Mouse (Mus musculus): ENCODE results near the gene Adh5. TPM values are rescaled to one million over a fixed set of nuclear protein-coding genes. Genes with fewer than 3 reads are reported as not detected.
A peak's percentile ranks its signal among the peaks of the same experiment; 100 is the strongest.

Adh5 gene
- polyA plus RNA-seq, 1 experiment from 2014 or later, result 217 TPM

GRCm38 (mm10) chr3:138430360-138430976, 12.4 kb upstream of the Adh5 start:
- no peak overlapping the region for H3K4me2 ChIP-seq (replicated peaks)
- H3K9me3 ChIP-seq (replicated peaks), result no peaks in the 10 kb centered on the region
- no peaks in the 10 kb centered on the region for H3K4me1 ChIP-seq
- no peak overlapping the region for H3K9ac ChIP-seq
- WGBS, result 82% methylated on average over 6 of the region's 6 CpGs
- no peaks in the 10 kb centered on the region for H3K27me3 ChIP-seq
- no peaks in the 10 kb centered on the region for H3K36me3 ChIP-seq
- ATAC-seq (ENCODE audit: low FRiP score), result no peak
- no peak overlapping the region for H3K27ac ChIP-seq
- H3K4me3 ChIP-seq, result no peak overlapping the region

DNA sequence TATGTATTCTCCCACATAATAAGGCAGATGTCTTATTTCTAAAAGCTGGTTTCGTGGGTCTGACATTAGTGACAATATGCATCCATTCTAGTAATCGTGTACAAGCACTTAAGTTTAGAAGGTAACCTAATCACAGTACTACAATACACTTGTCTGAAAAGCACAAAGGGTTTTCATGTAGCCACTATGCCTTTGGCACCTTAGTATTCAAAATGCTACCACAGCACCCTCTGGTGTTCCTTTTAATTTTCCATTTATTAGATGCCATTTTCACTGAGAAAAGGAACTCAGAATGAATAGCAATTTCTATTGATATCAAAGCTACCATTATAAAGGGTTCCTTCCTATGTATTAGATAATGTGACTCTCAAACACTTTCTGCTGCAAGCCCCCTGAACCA, 11.1 kb upstream of the Adh5 start:
- Histone ChIP-seq H3K4me3 (no peak overlapping the region), H3K27me3 (no peaks in the 10 kb centered on the region), H3K36me3 (no peaks in the 10 kb centered on the region), H3K4me2 (replicated peaks) (no peak overlapping the region), H3K27ac (no peak overlapping the region), H3K4me1 (no peaks in the 10 kb centered on the region), H3K9ac (no peak overlapping the region), H3K9me3 (replicated peaks) (no peaks in the 10 kb centered on the region)
- no peak for ATAC-seq (ENCODE audit: low FRiP score)
- 82% methylated on average over 2 of the region's 2 CpGs for WGBS

GRCm38 (mm10) chr3:138438716-138439115, 4.2 kb upstream of the Adh5 start:
- Histone ChIP-seq H3K4me1 (peaks cover 4% of the 10 kb centered on the region; the same call in 1 of the 2 replicates), H3K27me3 (no peaks in the 10 kb centered on the region), H3K9me3 (replicated peaks) (no peaks in the 10 kb centered on the region), H3K4me2 (replicated peaks) (no peak overlapping the region), H3K36me3 (no peaks in the 10 kb centered on the region), H3K4me3 (no peak overlapping the region), H3K27ac (no peak overlapping the region), H3K9ac (no peak overlapping the region)
- no peak for ATAC-seq (ENCODE audit: low FRiP score)
- whole genome bisulfite sequencing, result 86% methylated on average over 3 of the region's 3 CpGs

GRCm38 (mm10) chr3:138442203-138442602, 690 bp upstream of the Adh5 start:
- Histone ChIP-seq H3K9ac (peak overlapping the region; percentile 57), H3K4me2 (replicated peaks) (peak overlapping the region; percentile 70), H3K4me3 (peak overlapping the region; percentile 85), H3K27me3 (no peaks in the 10 kb centered on the region), H3K4me1 (peaks cover 9% of the 10 kb centered on the region), H3K9me3 (replicated peaks) (no peaks in the 10 kb centered on the region), H3K27ac (peak overlapping the region; percentile 45), H3K36me3 (peaks cover 18% of the 10 kb centered on the region; the same call in 1 of the 2 replicates)
- 2% methylated on average over 9 of the region's 9 CpGs for WGBS
- ATAC-seq (ENCODE audit: low FRiP score), result peak; percentile 13

GRCm38 (mm10) chr3:138443465-138443771, 525 bp downstream of the Adh5 start:
- H3K4me1 ChIP-seq, result peaks cover 9% of the 10 kb centered on the region
- H3K4me2 ChIP-seq (replicated peaks), result peak overlapping the region; percentile 70
- H3K36me3 ChIP-seq, result peaks cover 29% of the 10 kb centered on the region
- H3K27ac ChIP-seq, result peak overlapping the region; percentile 88; the same call in 1 of the 2 replicates
- H3K27me3 ChIP-seq, result no peaks in the 10 kb centered on the region
- H3K4me3 ChIP-seq, result peak overlapping the region; percentile 85
- WGBS, result 8% methylated on average over 9 of the region's 9 CpGs
- peak; percentile 4 for ATAC-seq (ENCODE audit: low FRiP score)
- H3K9me3 ChIP-seq (replicated peaks), result no peaks in the 10 kb centered on the region
- peak overlapping the region; percentile 87 for H3K9ac ChIP-seq

GRCm38 (mm10) chr3:138448077-138448860, 5.4 kb downstream of the Adh5 start:
- Histone ChIP-seq H3K9ac (no peak overlapping the region), H3K36me3 (peaks cover 74% of the 10 kb centered on the region), H3K9me3 (replicated peaks) (no peaks in the 10 kb centered on the region), H3K27ac (no peak overlapping the region), H3K27me3 (no peaks in the 10 kb centered on the region), H3K4me3 (no peak overlapping the region), H3K4me1 (peaks cover 6% of the 10 kb centered on the region), H3K4me2 (replicated peaks) (no peak overlapping the region)
- no peak for ATAC-seq (ENCODE audit: low FRiP score)
- 78% methylated on average over 12 of the region's 12 CpGs for WGBS

DNA sequence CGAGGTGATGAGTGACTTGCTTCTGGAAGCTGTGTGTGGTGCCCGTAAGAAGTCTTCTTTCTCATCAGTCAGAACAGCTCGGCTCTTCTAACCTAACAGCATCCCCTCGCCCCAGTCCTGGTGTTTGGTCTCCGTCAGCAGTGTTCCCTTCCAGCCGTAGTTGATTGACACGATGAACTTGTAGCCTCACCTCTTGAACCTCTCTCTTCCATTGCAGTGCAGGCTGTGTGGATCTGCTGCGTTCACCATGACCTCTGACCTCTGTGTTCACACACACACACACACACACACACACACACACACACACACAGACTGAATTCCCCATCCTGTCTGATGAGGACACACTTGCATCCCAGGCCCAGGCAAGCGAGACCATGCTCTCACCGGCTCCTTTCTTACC, 9.3 kb downstream of the Adh5 start:
- Histone ChIP-seq H3K4me3 (no peak overlapping the region), H3K9me3 (replicated peaks) (no peaks in the 10 kb centered on the region), H3K27ac (no peak overlapping the region), H3K4me1 (no peaks in the 10 kb centered on the region), H3K27me3 (no peaks in the 10 kb centered on the region), H3K4me2 (replicated peaks) (no peak overlapping the region), H3K9ac (no peak overlapping the region), H3K36me3 (peaks cover 90% of the 10 kb centered on the region)
- 82% methylated on average over 10 of the region's 10 CpGs for WGBS
- ATAC-seq (ENCODE audit: low FRiP score), result peak; percentile 45; the same call in 1 of the 2 replicates

DNA sequence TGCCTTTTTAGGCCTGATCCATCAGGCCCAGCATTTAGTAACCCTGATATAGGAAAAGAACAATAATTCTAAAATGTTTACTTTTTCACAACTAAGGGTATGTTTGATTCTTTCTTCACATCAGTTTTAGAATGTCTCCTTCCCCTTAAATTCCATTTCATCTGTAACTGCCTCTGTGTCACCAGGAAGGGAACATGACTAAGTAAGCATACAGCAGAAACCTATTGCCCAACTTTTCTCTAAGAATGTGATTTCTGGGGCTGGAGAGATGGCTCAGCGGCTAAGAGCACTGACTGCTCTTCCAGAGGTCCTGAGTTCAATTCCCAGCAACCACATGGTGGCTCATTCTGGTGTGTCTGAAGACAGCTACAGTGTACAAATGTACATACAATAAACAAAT, 11.3 kb downstream of the Adh5 start:
- Histone ChIP-seq H3K36me3 (peaks cover 92% of the 10 kb centered on the region), H3K4me2 (replicated peaks) (no peak overlapping the region), H3K27me3 (no peaks in the 10 kb centered on the region), H3K9me3 (replicated peaks) (no peaks in the 10 kb centered on the region), H3K27ac (no peak overlapping the region), H3K4me1 (no peaks in the 10 kb centered on the region), H3K9ac (no peak overlapping the region), H3K4me3 (no peak overlapping the region)
- ATAC-seq (ENCODE audit: low FRiP score), result no peak
- 100% methylated on average over 1 of the region's 1 CpGs for WGBS

- Histone ChIP-seq H3K9ac (no peak overlapping the region), H3K27ac (no peak overlapping the region), H3K27me3 (no peaks in the 10 kb centered on the region), H3K4me1 (no peaks in the 10 kb centered on the region), H3K4me3 (no peak overlapping the region), H3K9me3 (replicated peaks) (no peaks in the 10 kb centered on the region), H3K36me3 (peaks cover 90% of the 10 kb centered on the region), H3K4me2 (replicated peaks) (no peak overlapping the region)
- WGBS, result 94% methylated on average over 13 of the region's 13 CpGs
- no peak for ATAC-seq (ENCODE audit: low FRiP score)
Observed at GRCm38 (mm10) chr3:138454711-138455435, 12.0 kb downstream of the Adh5 start.

DNA sequence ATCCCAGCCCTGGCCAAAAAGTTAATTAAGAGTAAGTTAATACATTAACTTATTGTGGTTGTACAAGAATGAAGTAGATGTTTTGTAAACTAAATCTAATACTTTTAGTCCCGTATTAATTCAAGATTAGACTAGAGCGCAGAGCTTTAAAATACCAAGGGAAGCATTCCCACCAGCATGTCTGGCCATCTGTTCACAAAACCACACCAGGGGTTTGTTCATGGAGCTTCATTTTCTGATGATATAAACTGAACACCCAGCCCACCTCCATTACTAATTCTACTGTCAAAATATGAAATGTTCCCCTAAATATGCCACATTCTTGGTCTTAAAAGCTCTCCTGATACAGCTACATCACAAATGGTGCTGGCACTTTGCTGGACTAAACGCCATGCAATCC, 15.5 kb downstream of the Adh5 start:
- H3K4me3 ChIP-seq, result no peak overlapping the region
- no peak for ATAC-seq (ENCODE audit: low FRiP score)
- no peaks in the 10 kb centered on the region for H3K4me1 ChIP-seq
- H3K27ac ChIP-seq, result no peak overlapping the region
- H3K36me3 ChIP-seq, result peaks cover 79% of the 10 kb centered on the region
- no peak overlapping the region for H3K9ac ChIP-seq
- H3K9me3 ChIP-seq (replicated peaks), result no peaks in the 10 kb centered on the region
- H3K4me2 ChIP-seq (replicated peaks), result no peak overlapping the region
- 95% methylated on average over 3 of the region's 3 CpGs for WGBS
- H3K27me3 ChIP-seq, result no peaks in the 10 kb centered on the region

DNA sequence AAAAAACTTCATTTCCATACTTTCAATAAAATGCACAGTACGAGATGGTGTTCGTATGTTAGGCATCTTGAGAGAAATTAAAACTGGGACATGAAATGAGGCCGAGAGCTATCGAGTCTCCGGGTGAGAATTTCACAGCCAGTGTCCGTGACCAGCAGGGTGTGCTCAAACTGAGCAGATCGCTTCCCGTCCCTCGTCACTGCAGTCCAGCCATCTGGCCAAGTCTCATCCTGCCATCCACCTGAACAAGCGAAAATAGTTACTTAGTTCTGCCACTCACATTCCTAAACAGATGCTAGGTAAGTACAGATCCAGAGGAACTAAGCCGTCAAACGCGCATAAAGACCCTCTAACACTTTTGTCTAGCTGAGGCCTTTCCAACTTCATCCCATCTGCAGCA, 17.4 kb downstream of the Adh5 start:
- Histone ChIP-seq H3K4me1 (no peaks in the 10 kb centered on the region), H3K27me3 (no peaks in the 10 kb centered on the region), H3K9ac (no peak overlapping the region), H3K9me3 (replicated peaks) (no peaks in the 10 kb centered on the region), H3K27ac (no peak overlapping the region), H3K4me2 (replicated peaks) (no peak overlapping the region), H3K36me3 (peaks cover 76% of the 10 kb centered on the region), H3K4me3 (no peak overlapping the region)
- ATAC-seq (ENCODE audit: low FRiP score), result no peak
- WGBS, result 83% methylated on average over 13 of the region's 13 CpGs

DNA sequence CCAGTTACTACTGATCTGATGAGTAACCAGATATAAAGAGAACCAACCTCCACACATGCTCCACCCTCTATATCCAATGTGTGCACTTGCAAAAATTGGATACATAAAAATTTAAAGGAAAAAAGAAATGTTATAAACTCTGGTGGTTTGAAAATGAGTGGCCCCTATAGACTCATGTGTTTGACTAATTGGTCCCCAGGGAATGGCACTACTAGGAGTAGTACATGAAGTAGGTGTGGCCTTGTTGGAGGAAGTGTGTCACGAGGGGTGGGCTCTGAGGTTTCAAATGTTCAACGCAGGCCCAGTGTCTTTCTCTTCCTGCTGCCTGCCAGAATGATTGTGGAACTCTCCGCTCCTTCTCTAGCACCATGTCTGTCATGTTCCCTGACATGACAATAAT, 18.9 kb downstream of the Adh5 start:
- 92% methylated on average over 3 of the region's 3 CpGs for WGBS
- H3K4me2 ChIP-seq (replicated peaks), result no peak overlapping the region
- no peaks in the 10 kb centered on the region for H3K27me3 ChIP-seq
- no peaks in the 10 kb centered on the region for H3K9me3 ChIP-seq (replicated peaks)
- no peaks in the 10 kb centered on the region for H3K4me1 ChIP-seq
- H3K27ac ChIP-seq, result no peak overlapping the region
- peaks cover 75% of the 10 kb centered on the region for H3K36me3 ChIP-seq
- H3K9ac ChIP-seq, result no peak overlapping the region
- no peak for ATAC-seq (ENCODE audit: low FRiP score)
- H3K4me3 ChIP-seq, result no peak overlapping the region

Data from hindbrain, embryonic 12.5 days (tissue).